Mouse (Mus musculus) forebrain, postnatal 0 days (tissue): Measurements from ENCODE around the gene Tbx4. TPM values are rescaled to one million over a fixed set of nuclear protein-coding genes. Genes with fewer than 3 reads are reported as not detected.
A peak's percentile ranks its signal among the peaks of the same experiment; 100 is the strongest.

ENCODE experiments used
- ATAC-seq: fragments of 200-750 bp; cut with Nextera tagmentation; 2 replicates; pipeline ENCODE4 v1.8.0; 2017; ENCODE audit warnings: mild to moderate bottlenecking, moderate library complexity
- DNase-seq: peaks from one replicate; pipeline ENCODE4 v3.0.0-alpha.2; 2015
- H3K27ac ChIP-seq: fragments of 300-500 bp; sonication (generic); 2 replicates; pipeline ENCODE4 v1.5.1; 2014; ENCODE audit warnings: low read depth, mild to moderate bottlenecking, antibody characterized with exemption, low read length, moderate library complexity, mixed read lengths
- H3K27me3 ChIP-seq: fragments of 300-500 bp; sonication (generic); 2 replicates; pipeline ENCODE4 v1.6.1; 2014; ENCODE audit warnings: mild to moderate bottlenecking, low read length, mixed read lengths; ENCODE audit not compliant: insufficient read depth
- H3K36me3 ChIP-seq: fragments of 300-500 bp; sonication (generic); 2 replicates; pipeline ENCODE4 v1.6.1; 2014; ENCODE audit warnings: mild to moderate bottlenecking, moderate library complexity; ENCODE audit not compliant: insufficient read depth
- H3K4me1 ChIP-seq: fragments of 300-500 bp; sonication (generic); 2 replicates; pipeline ENCODE4 v1.6.1; 2014; ENCODE audit warnings: antibody characterized with exemption; ENCODE audit not compliant: insufficient read depth
- H3K4me2 ChIP-seq: fragments of 300-500 bp; sonication (generic); 2 replicates; pipeline ENCODE4 v1.6.1; 2014; ENCODE audit warnings: low read depth, mild to moderate bottlenecking, moderate library complexity
- H3K4me3 ChIP-seq: fragments of 300-500 bp; sonication (generic); 2 replicates; pipeline ENCODE4 v1.5.1; 2014; ENCODE audit warnings: low read depth, low read length, mixed read lengths
- H3K9ac ChIP-seq: fragments of 300-500 bp; sonication (generic); 2 replicates; pipeline ENCODE4 v1.6.1; 2014; ENCODE audit warnings: mild to moderate bottlenecking
- H3K9me3 ChIP-seq: fragments of 300-500 bp; sonication (generic); 2 replicates; pipeline ENCODE4 v1.6.1; 2016; ENCODE audit warnings: low read length
- CTCF ChIP-seq: sonication (generic); IDR thresholded peaks from 2 replicates; pipeline ENCODE4 v1.5.1; 2016; ENCODE audit warnings: antibody characterized with exemption, control low read depth, low read depth
- WGBS: fragments of 180-500 bp; shearing (Covaris S2); extraction: QIAGEN DNeasy Blood & Tissue Kit; methylation state at CpG from one replicate; pipeline ENCODE4 v1.1.7; 2014; 5-methylcytosine and 5-hydroxymethylcytosine counted together
- polyA plus RNA-seq: library from polyadenylated mRNA; unstranded; fragments of >200 nt; fragmentation: Nextera tagmentation; extraction: Ambion mirVana; gene quantifications from 2 replicates; pipeline ENCODE4 v1.2.1, GENCODE M21; 2015
- total RNA-seq: library from RNA; depleted of rRNA; stranded (reverse); fragments of >200 nt; gene quantifications from 2 replicates; pipeline ENCODE4 v1.2.3, GENCODE M21; 2014

Tbx4 gene
- total and polyA plus RNA-seq, 2 experiments from 2014 or later, result 0.19 to 0.33 TPM

DNA sequence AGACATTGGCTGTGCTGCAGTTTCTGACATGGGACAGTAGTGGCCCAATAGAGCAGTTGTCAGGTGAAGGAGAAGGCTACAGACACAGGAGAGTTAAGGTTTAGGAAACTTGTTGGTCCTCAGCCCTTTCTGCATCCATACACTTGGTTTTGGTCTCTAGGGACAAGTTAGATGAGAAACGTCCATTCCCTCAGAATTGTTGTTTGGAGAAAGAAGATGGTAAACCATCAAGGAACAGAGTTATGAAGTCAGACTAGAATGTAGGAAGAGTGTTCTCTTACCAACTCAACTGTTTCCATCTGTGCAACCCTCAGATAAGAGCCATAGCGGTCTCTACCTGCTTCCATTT lies 5.4 kb downstream of the Tbx4 start:
- Histone ChIP-seq H3K4me1 (no peaks in the 10 kb centered on the region), H3K36me3 (no peaks in the 10 kb centered on the region), H3K27ac (no peak overlapping the region), H3K4me3 (no peak overlapping the region), H3K4me2 (no peak overlapping the region), H3K9me3 (no peaks in the 10 kb centered on the region), H3K9ac (no peak overlapping the region), H3K27me3 (peaks cover 77% of the 10 kb centered on the region)
- WGBS, result 5% methylated on average over 2 of the region's 2 CpGs
- TF ChIP-seq CTCF, result no peak
- no peak for ATAC-seq
- DNase-seq, result peak; percentile 45

DNA sequence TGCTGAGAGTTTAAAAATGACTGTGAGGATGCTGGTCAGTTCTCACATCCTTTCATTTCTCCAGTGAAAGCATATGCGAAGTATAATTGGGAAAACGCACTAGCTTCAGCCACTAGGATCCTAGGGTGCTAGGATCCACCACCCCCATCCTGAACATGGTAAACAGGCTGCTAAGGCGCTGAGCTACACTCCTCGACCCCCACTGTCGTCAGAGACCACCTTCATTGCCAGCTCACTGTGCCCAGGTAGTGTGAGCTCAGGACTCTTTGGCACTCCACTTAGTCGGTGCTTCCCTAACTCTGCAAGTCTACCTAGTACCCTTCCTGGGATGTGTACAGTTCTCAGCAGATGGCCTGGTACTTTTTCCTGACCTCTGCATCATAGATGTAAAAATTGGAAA lies 6.5 kb downstream of the Tbx4 start:
- H3K36me3 ChIP-seq, result no peaks in the 10 kb centered on the region
- no peak for ATAC-seq
- no peak for DNase-seq
- no peak for TF ChIP-seq CTCF
- no peaks in the 10 kb centered on the region for H3K4me1 ChIP-seq
- H3K27ac ChIP-seq, result no peak overlapping the region
- H3K4me2 ChIP-seq, result no peak overlapping the region
- H3K9me3 ChIP-seq, result no peaks in the 10 kb centered on the region
- H3K27me3 ChIP-seq, result peaks cover 86% of the 10 kb centered on the region
- no peak overlapping the region for H3K9ac ChIP-seq
- no peak overlapping the region for H3K4me3 ChIP-seq
- WGBS, result 0% methylated on average over 6 of the region's 6 CpGs

DNA sequence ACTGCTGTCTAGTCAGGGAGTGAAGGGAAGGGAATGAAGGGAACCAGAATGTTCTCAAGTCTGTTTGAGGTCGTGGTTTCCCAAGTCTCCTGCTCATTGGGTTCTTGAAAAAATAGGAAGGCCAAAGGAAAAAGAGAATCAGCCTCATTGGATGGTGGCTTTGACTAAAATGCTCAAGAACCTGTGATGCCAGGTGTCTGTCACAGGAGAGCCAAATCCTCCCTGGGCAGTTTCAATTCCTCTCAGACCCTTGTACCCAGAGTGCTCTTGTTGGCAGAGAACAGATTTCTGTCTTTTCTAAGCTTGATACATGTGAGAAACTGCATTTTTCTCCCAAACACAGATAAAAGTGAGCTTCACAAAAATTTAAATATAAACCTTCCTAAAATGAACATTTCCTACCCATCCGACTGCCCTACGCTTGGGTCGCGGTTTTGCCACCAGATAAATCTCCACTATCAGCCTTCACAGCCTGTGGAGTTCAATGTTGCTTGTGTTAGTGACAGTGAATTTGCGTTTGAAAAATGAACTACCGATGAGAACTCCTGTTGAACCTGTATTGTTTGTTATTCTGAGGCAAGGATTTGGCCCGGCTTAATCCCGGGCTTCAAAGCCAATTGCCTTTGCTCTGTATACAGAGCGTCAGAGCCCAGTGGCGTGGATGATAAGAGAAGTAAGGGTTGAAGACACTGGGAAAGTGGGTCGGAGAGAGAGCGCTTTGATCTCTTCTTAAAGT lies 7.3 kb downstream of the Tbx4 start:
- no peaks in the 10 kb centered on the region for H3K36me3 ChIP-seq
- H3K27me3 ChIP-seq, result peaks cover 87% of the 10 kb centered on the region
- no peak overlapping the region for H3K4me3 ChIP-seq
- no peaks in the 10 kb centered on the region for H3K9me3 ChIP-seq
- peak; percentile 11 for DNase-seq
- TF ChIP-seq CTCF, result no peak
- no peak overlapping the region for H3K27ac ChIP-seq
- H3K4me1 ChIP-seq, result no peaks in the 10 kb centered on the region
- no peak overlapping the region for H3K4me2 ChIP-seq
- H3K9ac ChIP-seq, result no peak overlapping the region
- 5% methylated on average over 13 of the region's 13 CpGs for WGBS
- no peak for ATAC-seq

DNA sequence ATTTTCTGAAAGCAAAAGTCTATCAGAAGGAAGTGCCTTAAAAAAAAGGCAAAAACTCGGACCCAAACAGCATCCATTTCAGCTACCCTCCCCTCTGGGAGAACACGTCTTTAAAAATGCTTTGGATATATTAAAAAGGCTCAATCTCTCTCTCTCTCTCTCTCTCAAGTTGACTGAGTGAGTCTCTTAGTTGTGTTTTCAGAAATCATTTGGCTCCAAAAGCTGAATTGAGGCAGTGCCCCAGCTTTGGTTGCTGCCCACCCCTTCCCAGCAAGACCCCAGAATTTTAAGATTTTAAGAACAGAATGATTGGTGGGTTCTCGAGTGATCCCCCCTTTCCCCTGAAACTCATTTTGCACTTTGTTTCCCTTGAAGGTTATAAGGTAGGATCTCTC lies 7.9 kb downstream of the Tbx4 start:
- Histone ChIP-seq H3K4me1 (no peaks in the 10 kb centered on the region), H3K4me2 (no peak overlapping the region), H3K27ac (no peak overlapping the region), H3K9ac (no peak overlapping the region), H3K27me3 (peaks cover 86% of the 10 kb centered on the region), H3K9me3 (no peaks in the 10 kb centered on the region), H3K4me3 (no peak overlapping the region), H3K36me3 (no peaks in the 10 kb centered on the region)
- 5% methylated on average over 3 of the region's 3 CpGs for WGBS
- ATAC-seq (no peak), DNase-seq (no peak)
- no peak for TF ChIP-seq CTCF

DNA sequence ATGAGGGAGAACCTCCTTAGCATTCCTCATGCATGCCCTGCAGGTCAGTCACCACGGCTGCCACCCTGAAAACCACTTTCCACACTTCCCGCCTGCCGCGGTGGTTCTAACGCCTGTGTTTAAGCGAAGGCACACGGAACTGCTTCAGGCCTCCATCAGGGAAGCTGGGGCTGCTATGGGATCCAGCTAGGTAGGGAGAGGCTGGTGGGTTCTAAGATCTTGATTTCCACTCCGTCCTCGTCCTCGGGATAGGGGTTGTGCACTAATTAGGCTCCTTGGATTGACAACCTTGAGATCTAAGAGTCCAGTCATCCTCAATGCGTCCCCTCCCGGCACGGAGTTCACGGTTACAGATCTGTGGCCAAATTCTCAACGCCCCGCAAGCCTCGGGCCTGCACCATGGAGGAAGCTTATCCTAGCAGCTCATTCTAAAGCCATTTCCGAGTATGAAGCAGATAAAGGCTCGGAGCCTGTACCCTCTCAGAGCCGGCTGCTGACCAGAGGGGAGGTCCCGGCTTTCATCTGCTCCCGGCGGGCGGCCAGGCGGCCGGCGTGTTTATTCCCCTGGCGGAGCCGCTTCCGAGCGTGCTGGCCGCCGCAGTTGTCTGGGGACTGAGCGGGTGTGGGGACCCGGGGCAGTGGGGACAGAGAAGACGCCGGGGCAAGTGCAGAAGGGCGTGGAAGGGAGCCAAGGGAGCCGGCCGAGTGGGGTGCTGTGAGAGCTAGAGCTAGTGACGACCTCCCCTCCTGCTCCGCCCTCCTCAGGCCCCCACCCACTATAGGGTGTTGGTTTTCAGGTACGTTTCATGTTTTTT lies 8.7 kb downstream of the Tbx4 start:
- Histone ChIP-seq H3K36me3 (no peaks in the 10 kb centered on the region), H3K9me3 (no peaks in the 10 kb centered on the region), H3K9ac (no peak overlapping the region), H3K27ac (no peak overlapping the region), H3K27me3 (peaks cover 83% of the 10 kb centered on the region), H3K4me2 (peak overlapping the region; percentile 33), H3K4me1 (no peaks in the 10 kb centered on the region), H3K4me3 (peak overlapping the region; percentile 11; the same call in 1 of the 2 replicates)
- no peak for ATAC-seq
- no peak for TF ChIP-seq CTCF
- WGBS, result 4% methylated on average over 43 of the region's 43 CpGs
- peak; percentile 35 for DNase-seq

DNA sequence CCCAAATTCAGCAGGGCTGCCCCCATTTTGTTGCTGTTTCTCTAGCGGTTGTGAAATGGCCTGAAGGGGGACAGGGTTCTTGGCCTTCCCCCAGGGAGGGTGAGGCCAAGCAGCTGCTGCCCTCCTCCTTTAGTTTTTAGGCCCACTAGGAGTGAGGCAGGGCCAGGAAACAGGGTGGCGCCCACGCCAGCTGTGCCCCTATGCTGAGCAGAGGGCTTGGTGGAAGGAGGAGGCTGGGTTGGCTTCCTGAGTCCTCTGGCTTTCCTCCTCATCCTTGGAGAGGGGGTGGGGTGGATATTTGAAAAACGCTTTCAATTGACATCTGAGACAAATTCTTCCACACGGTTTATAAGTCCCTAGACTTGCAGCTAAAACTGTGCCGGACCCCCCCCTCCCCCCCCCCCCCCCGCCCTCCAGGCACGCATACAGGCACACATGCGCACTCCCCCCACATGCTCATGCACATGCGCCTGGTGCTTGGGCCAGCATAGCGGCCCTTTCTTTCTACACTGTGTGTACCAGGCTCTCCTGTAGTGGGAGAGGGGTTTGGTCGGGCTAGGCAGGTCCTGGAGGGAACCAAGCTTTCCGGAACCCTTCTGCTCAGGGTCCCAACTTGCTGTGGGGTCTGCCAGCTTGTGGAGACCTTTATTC lies 10.2 kb downstream of the Tbx4 start:
- H3K9me3 ChIP-seq, result no peaks in the 10 kb centered on the region
- no peak overlapping the region for H3K4me3 ChIP-seq
- DNase-seq (no peak), ATAC-seq (no peak; the same call in 1 of the 2 replicates)
- TF ChIP-seq CTCF, result no peak
- 30% methylated on average over 11 of the region's 13 CpGs for WGBS
- no peak overlapping the region for H3K27ac ChIP-seq
- no peak overlapping the region for H3K9ac ChIP-seq
- no peaks in the 10 kb centered on the region for H3K4me1 ChIP-seq
- H3K36me3 ChIP-seq, result no peaks in the 10 kb centered on the region
- H3K27me3 ChIP-seq, result peaks cover 81% of the 10 kb centered on the region
- H3K4me2 ChIP-seq, result no peak overlapping the region

DNA sequence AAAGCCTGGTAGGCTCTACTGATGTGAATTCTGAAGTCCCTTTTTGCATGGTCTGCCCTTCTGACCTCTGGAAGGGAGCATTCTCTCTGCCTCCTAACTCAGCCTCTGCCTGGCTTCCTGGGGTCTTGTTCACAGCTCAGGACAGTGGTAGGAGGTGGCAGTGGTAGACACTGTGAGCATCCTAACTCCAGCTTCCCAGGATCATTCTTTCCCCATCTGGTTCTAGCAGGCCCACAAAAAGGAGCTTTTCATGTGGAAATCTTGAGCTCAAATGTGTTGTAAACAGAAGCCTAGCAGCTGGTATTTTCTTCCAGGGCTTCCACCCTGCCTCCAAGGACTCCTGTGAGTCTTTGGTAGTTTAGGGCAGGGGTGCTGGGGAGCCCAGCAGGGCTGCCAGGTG lies 14.1 kb downstream of the Tbx4 start:
- H3K27me3 ChIP-seq, result peaks cover 50% of the 10 kb centered on the region
- no peaks in the 10 kb centered on the region for H3K4me1 ChIP-seq
- DNase-seq (no peak), ATAC-seq (no peak)
- H3K4me3 ChIP-seq, result no peak overlapping the region
- H3K9ac ChIP-seq, result no peak overlapping the region
- H3K27ac ChIP-seq, result no peak overlapping the region
- H3K36me3 ChIP-seq, result no peaks in the 10 kb centered on the region
- no peak for TF ChIP-seq CTCF
- H3K9me3 ChIP-seq, result no peaks in the 10 kb centered on the region
- H3K4me2 ChIP-seq, result no peak overlapping the region
